Mouse (Mus musculus) kidney, adult 2 months (tissue): ENCODE measurements at regions not wholly inside any gene's neighbourhood (a gene's known extent, or its start where the extent isn't known, plus 50 kb on each side); places are given as distances from the start of the nearest gene placed in this dataset.

Experiments used
- CTCF ChIP-seq: fragments of 200-500 bp; conservative IDR thresholded peaks from 2 replicates; pipeline ENCODE4 v1.5.1; 2011; ENCODE audit warnings: low read depth, mild to moderate bottlenecking, control low read depth, low read length, moderate library complexity, mixed read lengths; ENCODE audit not compliant: insufficient read depth, insufficient read length
- POLR2A ChIP-seq: fragments of 200-500 bp; IDR thresholded peaks from one replicate; pipeline ENCODE4 v1.6.1; 2011; ENCODE audit warnings: low read depth, low read length, control low read depth

DNA sequence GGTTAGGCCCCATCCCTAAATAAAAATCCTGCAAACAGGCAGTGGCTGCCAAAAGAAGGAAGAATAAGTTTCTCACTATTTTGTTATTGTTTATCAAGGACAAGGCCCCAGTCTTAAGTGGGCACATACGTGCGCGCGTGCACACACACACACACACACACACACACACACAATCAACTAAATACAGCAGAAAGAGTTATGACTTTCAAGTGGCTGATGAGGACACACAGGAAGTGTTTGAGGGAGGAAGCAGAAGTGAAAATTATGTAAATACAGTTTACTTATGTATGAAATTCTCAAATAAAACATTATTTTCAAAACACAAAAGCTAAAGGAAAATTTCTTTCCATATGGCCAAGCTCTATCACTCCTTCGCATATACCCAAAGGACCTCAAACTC lies 185.5 kb upstream of the Dmac1 start:
- no peak for TF ChIP-seq CTCF
- TF ChIP-seq POLR2A: no peak
